Mouse (Mus musculus) right cerebral cortex, postnatal 36 days (tissue): Measurements from ENCODE around the gene Coa5.

ENCODE experiments used
- DNase-seq, 2 experiments: peaks; one replicate each; pipeline ENCODE4 v3.0.0; 2022; ENCODE audit warnings: low spot score in 2 of 2, mixed read lengths in 1 of 2

Coa5 gene

DNA sequence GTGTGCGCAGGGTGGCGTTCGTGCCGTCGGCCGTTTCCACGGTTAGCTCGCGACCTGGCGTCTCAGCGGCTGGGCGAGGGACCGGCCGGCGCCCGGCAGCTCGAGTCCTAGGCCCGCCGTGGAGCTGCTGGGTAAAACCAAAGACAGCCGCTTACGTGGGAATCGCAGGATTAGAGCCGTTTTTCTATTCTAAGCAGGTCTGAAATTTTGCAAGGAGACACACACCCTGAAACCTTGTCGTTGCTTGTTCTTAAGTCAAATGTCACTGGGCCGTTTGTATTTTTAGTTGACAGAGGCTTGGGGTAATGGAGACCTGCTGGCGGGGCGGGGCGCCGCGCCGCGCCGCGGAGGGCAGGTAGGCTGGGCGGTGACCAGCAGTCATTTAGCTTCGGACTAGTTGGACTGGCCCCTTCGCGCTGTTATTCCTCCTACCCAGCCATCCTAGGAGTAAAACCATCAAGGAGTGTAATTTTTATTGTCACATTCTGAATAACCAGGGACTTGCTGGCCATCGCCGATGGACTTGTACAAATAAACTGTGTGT is 466 bp upstream of the Coa5 start:
- no peak for DNase-seq

- no peak for DNase-seq
These were observed 992 bp downstream of the Coa5 start for GRCm38 (mm10) chr1:37428911-37429310.

- DNase-seq = no peak
These were observed 2.6 kb downstream of the Coa5 start for GRCm38 (mm10) chr1:37427144-37427875.

DNA sequence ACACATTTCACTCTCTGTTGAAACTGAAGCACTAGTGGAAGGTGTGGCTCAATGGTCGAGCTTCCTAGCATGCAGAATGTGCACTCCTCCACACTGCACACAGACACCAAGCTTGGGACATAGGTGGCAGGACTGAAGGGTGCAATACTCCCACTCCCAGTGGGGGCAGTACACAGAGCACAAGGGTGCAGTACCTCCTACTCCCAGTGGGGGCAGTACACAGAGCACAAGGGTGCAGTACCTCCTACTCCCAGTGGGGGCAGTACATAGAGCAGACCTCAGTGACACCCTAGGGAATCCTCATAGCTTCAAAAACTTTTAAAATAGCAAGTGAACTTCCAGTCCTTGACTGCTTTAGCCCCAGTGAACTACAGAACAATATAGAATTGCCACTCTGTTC is 10.5 kb downstream of the Coa5 start:
- DNase-seq = no peak

DNA sequence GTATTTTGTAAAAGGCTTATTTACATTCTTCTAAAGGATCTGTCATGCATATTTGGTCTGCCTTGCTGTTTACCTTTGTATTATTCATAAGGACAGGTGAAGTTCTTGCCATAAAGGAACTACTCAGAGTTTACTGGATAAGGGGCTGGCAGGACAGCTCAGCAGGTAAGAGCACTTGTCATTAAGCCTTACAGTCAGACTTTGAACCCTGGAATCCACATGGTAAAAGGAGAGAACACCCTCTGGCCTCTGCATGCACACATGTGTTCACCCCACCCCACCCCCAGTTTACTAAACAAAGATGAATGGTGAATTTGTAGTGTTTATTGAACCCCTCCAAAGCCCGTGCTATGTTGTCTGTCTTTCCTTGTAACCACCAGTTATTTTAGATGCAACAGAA is 14.5 kb downstream of the Coa5 start:
- no peak for DNase-seq

DNA sequence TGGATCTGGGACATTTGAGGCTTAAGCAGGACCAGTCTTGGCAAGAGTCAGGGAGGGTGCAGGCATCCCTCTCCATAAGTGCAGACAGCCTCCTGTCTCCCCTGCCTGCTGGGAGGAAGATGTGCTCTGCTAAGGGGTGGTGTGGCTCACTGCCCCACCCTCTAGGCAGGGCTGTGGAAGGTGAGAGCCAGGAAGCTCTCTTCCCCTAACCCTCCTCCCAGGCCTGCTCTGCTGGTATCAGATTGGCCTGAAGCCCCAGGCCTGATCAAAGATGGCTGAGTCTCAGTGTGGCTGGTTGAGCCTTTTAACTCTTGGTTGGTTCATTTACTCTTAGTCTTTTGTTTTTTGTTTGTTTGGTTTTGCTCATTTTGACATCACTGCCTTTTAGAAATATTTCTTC is 20.3 kb downstream of the Coa5 start:
- no peak for DNase-seq

GRCm38 (mm10) chr1:37408678-37409077 is 21.2 kb downstream of the Coa5 start:
- DNase-seq = no peak

DNA sequence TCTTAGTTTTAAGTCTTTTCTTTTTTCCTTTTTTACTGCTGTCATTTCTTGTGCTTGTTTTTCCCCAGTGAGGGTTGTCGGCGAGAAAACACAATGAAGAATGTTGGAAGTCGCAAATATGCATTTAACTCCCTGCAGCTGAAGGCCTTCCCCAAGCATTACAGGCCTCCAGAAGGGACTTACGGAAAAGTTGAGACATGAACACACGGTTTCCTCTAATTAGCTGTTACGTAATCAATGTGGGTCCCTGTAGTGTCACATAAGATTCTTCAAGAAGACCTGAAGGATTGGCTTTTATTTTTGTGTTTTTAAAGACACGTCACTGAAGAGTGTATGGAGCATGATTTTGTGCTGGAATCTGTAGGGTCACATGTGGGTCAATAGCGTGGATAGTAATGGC is 21.8 kb downstream of the Coa5 start:
- DNase-seq = no peak

- DNase-seq = no peak
These were observed 22.7 kb downstream of the Coa5 start for GRCm38 (mm10) chr1:37407228-37407627.

- no peak for DNase-seq
These were observed 24.8 kb downstream of the Coa5 start for GRCm38 (mm10) chr1:37405137-37405536.

- DNase-seq = no peak
These were observed 28.2 kb downstream of the Coa5 start for GRCm38 (mm10) chr1:37401687-37402086.

DNA sequence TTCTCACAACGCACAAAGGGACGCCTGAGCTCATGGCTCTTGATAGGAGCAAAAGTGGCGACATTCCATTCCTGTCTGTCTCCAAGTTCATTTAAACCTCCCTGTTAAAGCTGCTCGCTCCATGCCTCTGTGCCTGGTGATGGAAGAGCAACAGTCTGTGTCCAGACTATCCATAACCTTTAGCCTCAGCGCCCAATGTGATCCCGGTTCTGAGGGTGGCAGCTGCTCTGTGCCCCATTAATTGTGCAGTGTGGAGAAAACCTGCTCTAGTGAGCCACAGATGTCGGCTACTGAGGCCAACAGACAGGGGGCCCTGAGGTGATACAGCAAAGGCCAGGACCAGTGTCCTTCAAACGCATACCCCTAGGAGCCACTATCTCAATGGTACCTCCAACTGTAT is 30.2 kb downstream of the Coa5 start:
- DNase-seq = no peak

GRCm38 (mm10) chr1:37398961-37399360 is 30.9 kb downstream of the Coa5 start:
- DNase-seq = no peak

DNA sequence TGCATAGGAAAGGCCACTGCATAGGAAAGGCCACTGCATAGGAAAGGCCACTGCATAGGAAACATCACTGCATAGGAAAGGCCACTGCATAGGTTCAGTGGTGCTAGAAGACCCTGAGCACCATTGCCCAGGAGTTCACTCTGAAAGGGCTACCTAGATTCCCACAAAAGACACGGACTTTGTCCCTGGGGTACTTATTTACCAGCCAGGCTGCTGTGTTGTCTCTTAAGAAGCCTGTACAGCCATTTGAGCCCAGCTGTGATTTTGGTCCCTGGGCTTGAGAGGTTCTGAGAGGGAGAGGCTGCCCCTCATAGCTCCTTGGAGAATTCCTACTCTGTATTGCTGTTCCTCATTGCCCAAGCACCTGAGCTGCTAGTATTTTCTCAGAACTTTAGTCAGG is 33.4 kb downstream of the Coa5 start:
- no peak for DNase-seq

- DNase-seq = peak; percentile 41 to 49
These were observed 36.7 kb downstream of the Coa5 start for GRCm38 (mm10) chr1:37393174-37393573.

GRCm38 (mm10) chr1:37386448-37386971 is 43.4 kb downstream of the Coa5 start:
- DNase-seq = no peak

- no peak for DNase-seq
These were observed 45.6 kb downstream of the Coa5 start for GRCm38 (mm10) chr1:37384304-37384703.

GRCm38 (mm10) chr1:37380913-37381312 is 49.0 kb downstream of the Coa5 start:
- no peak for DNase-seq

DNA sequence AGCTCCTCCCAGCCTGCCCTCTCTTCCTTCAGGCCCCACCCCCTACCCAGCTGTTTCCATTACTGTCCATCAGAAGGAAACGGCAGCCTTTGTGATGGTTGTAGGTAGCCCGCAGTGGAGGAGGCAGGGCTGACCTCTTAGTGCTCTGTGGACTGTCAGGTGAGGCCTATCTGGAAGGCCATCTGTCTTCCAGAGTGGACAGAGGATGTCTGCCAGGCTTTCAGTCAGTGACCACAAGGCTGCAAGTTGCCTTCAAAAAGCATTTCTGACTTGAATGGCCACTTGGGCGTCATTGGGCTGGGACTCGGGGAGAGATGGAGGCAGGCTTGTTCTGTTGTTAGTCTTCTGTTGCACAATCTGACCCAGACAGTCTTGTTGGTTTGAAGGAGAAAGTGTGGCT is 50.4 kb downstream of the Coa5 start:
- no peak for DNase-seq

- DNase-seq = peak in 1 of 2 experiments; percentile 32
These were observed 51.8 kb downstream of the Coa5 start for GRCm38 (mm10) chr1:37378095-37378494.

GRCm38 (mm10) chr1:37376751-37377150 is 53.2 kb downstream of the Coa5 start:
- no peak for DNase-seq

GRCm38 (mm10) chr1:37376177-37376576 is 53.7 kb downstream of the Coa5 start:
- DNase-seq = no peak

- DNase-seq = peak in 1 of 2 experiments; percentile 43
These were observed 61.0 kb downstream of the Coa5 start for GRCm38 (mm10) chr1:37368768-37369385.
